Mouse (Mus musculus): ENCODE data around the gene Zcchc3.

DNA sequence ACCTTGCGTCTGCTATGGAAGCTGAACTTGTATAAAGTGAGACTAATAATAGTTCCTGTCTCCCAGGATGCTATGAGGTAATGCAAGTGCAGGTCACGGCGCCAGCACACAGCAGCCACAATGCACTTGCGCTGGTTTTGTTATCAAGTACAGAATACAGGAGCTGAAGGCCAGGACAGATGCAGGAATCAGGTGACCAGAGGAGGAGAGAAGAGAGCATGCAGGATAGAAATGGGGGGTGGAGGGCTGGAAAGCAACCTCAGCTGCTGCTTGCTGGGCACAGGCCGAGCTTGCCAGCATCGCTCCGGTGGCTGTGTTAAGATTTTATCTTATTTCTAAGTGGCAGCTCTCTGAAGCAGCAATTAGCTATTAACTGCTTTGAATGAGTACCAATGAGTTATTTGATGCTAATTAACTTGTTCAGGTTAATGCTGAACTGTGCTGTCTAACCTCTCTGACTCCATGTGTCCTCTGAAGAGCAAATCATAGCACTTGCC is 21.6 kb upstream of the Zcchc3 start:
- no peak for TF ChIP-seq CTCF (IDR thresholded peaks at IDR 0.05; ENCODE audit: low read depth)
- TF ChIP-seq EP300 (optimal IDR thresholded peaks at IDR 0.05): no peak

Data from stomach, postnatal 0 days (tissue).